Mouse (Mus musculus) central nervous system, embryonic 14 days (tissue): ENCODE measurements around the gene Adam8. TPM values are rescaled to one million over a fixed set of nuclear protein-coding genes. Genes with fewer than 3 reads are reported as not detected.

Source experiments
- polyA plus RNA-seq: library from polyadenylated mRNA; depleted of rRNA; stranded (reverse); fragments of >200 nt; gene quantifications from 2 replicates; pipeline ENCODE4 v1.2.3, GENCODE M21; 2012; rRNA removed

Adam8 gene
- polyA plus RNA-seq, result 10.7 and 11.6 TPM in 2 replicates

GRCm38 (mm10) chr7:139992406-139992805 lies at the start of gene Adam8:
Adam8 (minus strand) TSS chr7:139992562.

GRCm38 (mm10) chr7:140036281-140037170 lies 44.2 kb upstream of the Adam8 start, which contains the start of the genes Zfp511 and Tubgcp2:
Zfp511 (plus strand) TSS chr7:140036391.
Tubgcp2 (minus strand) TSS chr7:140036669.

GRCm38 (mm10) chr7:139978278-139978892 lies 14.0 kb downstream of the Adam8 start, which contains the start of gene 6430531B16Rik:
6430531B16Rik (minus strand) TSS chr7:139978755.

GRCm38 (mm10) chr7:139943674-139944281 lies 48.6 kb downstream of the Adam8 start, which contains the start of gene Utf1:
Utf1 (plus strand) TSS chr7:139943789.

Other genes starting within 250 kb of the Adam8 start
- gene Adgra1, start 158.4 kb downstream of the Adam8 start, polyA plus RNA-seq, result 5.5 and 6.4 TPM in 2 replicates
- 18.5 and 22.2 TPM in 2 replicates for gene Kndc1, start 97.9 kb downstream of the Adam8 start, polyA plus RNA-seq
- 0.08 TPM in 1 of 2 replicates, not detected in the other for gene Utf1, start 48.8 kb downstream of the Adam8 start, polyA plus RNA-seq
- gene 6430531B16Rik, start 13.8 kb downstream of the Adam8 start, polyA plus RNA-seq, result 0.63 and 0.80 TPM in 2 replicates
- gene Zfp511, start 43.8 kb upstream of the Adam8 start, polyA plus RNA-seq, result 80.8 and 92.4 TPM in 2 replicates
- gene Tubgcp2, start 44.1 kb upstream of the Adam8 start, polyA plus RNA-seq, result 68.6 and 73.6 TPM in 2 replicates
- gene Msx3, start 56.5 kb upstream of the Adam8 start, polyA plus RNA-seq, result 1.9 and 3.0 TPM in 2 replicates
- 107 and 113 TPM in 2 replicates for gene Caly, start 90.0 kb upstream of the Adam8 start, polyA plus RNA-seq
- 0.20 and 0.40 TPM in 2 replicates for gene Prap1, start 100.8 kb upstream of the Adam8 start, polyA plus RNA-seq
- 22.9 and 26.7 TPM in 2 replicates for gene Fuom, start 109.9 kb upstream of the Adam8 start, polyA plus RNA-seq
- 5.2 and 6.3 TPM in 2 replicates for gene Paox, start 123.2 kb upstream of the Adam8 start, polyA plus RNA-seq
- gene Echs1, start 123.9 kb upstream of the Adam8 start, polyA plus RNA-seq, result 86.8 and 98.6 TPM in 2 replicates
- gene Mtg1, start 145.0 kb upstream of the Adam8 start, polyA plus RNA-seq, result 40.2 and 41.2 TPM in 2 replicates
- 8.6 and 9.2 TPM in 2 replicates for gene Sprn, start 162.3 kb upstream of the Adam8 start, polyA plus RNA-seq
- not detected in 2 replicates for gene Olfr522, start 172.2 kb upstream of the Adam8 start, polyA plus RNA-seq
- gene Olfr523, start 180.7 kb upstream of the Adam8 start, polyA plus RNA-seq, result not detected in 2 replicates
- gene Olfr524, start 213.4 kb upstream of the Adam8 start, polyA plus RNA-seq, result not detected in 2 replicates
- 0.18 TPM in 1 of 2 replicates, not detected in the other for gene Cd163l1, start 225.7 kb upstream of the Adam8 start, polyA plus RNA-seq